Mouse (Mus musculus): ENCODE data around the gene Mtmr2. TPM values are rescaled to one million over a fixed set of nuclear protein-coding genes. Genes with fewer than 3 reads are reported as not detected.

Gene Mtmr2
- polyA plus RNA-seq, 1 experiment from 2014 or later, result 86.8 TPM

Other genes with a start within 250 kb of the Mtmr2 start
- 61.9 and 64.6 TPM in 2 replicates for gene Cep57, start 78.7 kb downstream of the Mtmr2 start, polyA plus RNA-seq (2015; fragmentation: Nextera tagmentation; extraction: Ambion mirVana)
- gene Fam76b, start 79.3 kb downstream of the Mtmr2 start, polyA plus RNA-seq (2015; fragmentation: Nextera tagmentation; extraction: Ambion mirVana), result 21.8 and 22.2 TPM in 2 replicates

All from limb, embryonic 13.5 days (tissue).